Mouse (Mus musculus) E14TG2a.4 (cell line): ENCODE data around the gene Eef2k.
A peak's percentile ranks its signal among the peaks of the same experiment; 100 is the strongest.
"Not testable (repeated sequence)": the region's sequence is repeated elsewhere in the genome, so short reads cannot be mapped to it uniquely, and the experiment has no call there.

Source experiments
- H3K27me3 ChIP-seq: 2 replicates; pipeline ENCODE4 v1.6.1; 2014; ENCODE audit warnings: low read length, control low read depth; ENCODE audit not compliant: insufficient read depth
- H3K36me3 ChIP-seq: 2 replicates; pipeline ENCODE4 v1.6.1; 2014; ENCODE audit warnings: low read length, control low read depth; ENCODE audit not compliant: insufficient read depth
- H3K4me1 ChIP-seq: replicated peaks from 2 replicates; pipeline ENCODE4 v1.6.1; 2014; ENCODE audit warnings: low read depth, low read length, control low read depth
- H3K4me3 ChIP-seq: replicated peaks from 2 replicates; pipeline ENCODE4 v1.5.1; 2014; ENCODE audit warnings: mild to moderate bottlenecking, low read length
- H3K9me3 ChIP-seq: 2 replicates; pipeline ENCODE4 v1.6.1; 2014; ENCODE audit warnings: low read length, control low read depth
- CTCF ChIP-seq: conservative IDR thresholded peaks from 2 replicates; pipeline ENCODE4 v1.5.1; 2014; ENCODE audit warnings: low read length
- NANOG ChIP-seq: IDR thresholded peaks from 2 replicates; pipeline ENCODE4 v1.6.1; 2014; ENCODE audit warnings: borderline replicate concordance, low read length, mixed read lengths
- POU5F1 ChIP-seq: IDR thresholded peaks from 2 replicates; pipeline ENCODE4 v1.6.1; 2014; ENCODE audit warnings: low read length, borderline replicate concordance

Gene Eef2k

GRCm38 (mm10) chr7:120900191-120900590 lies 57.6 kb downstream of the Eef2k start:
- H3K9me3 ChIP-seq = no peaks in the 10 kb centered on the region
- H3K4me1 ChIP-seq = peaks cover 31% of the 10 kb centered on the region
- peaks cover 28% of the 10 kb centered on the region for H3K36me3 ChIP-seq
- H3K4me3 ChIP-seq = no peak overlapping the region
- TF ChIP-seq POU5F1 (no peak), CTCF (no peak)
- H3K27me3 ChIP-seq = no peaks in the 10 kb centered on the region

GRCm38 (mm10) chr7:120901701-120902100 lies 59.1 kb downstream of the Eef2k start:
- Histone ChIP-seq H3K4me1 (peaks cover 31% of the 10 kb centered on the region), H3K4me3 (no peak overlapping the region), H3K36me3 (peaks cover 21% of the 10 kb centered on the region; the same call in 1 of the 2 replicates), H3K9me3 (no peaks in the 10 kb centered on the region), H3K27me3 (peaks cover 4% of the 10 kb centered on the region; the same call in 1 of the 2 replicates)
- TF ChIP-seq NANOG (peak; percentile 47), CTCF (no peak)

- Histone ChIP-seq H3K27me3 (peaks cover 4% of the 10 kb centered on the region; the same call in 1 of the 2 replicates), H3K4me3 (no peak overlapping the region), H3K4me1 (peaks cover 33% of the 10 kb centered on the region), H3K9me3 (no peaks in the 10 kb centered on the region), H3K36me3 (peaks cover 16% of the 10 kb centered on the region; the same call in 1 of the 2 replicates)
- TF ChIP-seq NANOG (no peak), POU5F1 (no peak), CTCF (no peak)
Measured at GRCm38 (mm10) chr7:120902931-120903330, 60.3 kb downstream of the Eef2k start.

- TF ChIP-seq CTCF = peak; percentile 67
- H3K9me3 ChIP-seq, H3K27me3 ChIP-seq, H3K4me3 ChIP-seq, H3K36me3 ChIP-seq: not testable (repeated sequence)
- H3K4me1 ChIP-seq = peaks cover 16% of the 10 kb centered on the region
Measured at GRCm38 (mm10) chr7:120910172-120910571, 67.5 kb downstream of the Eef2k start.

GRCm38 (mm10) chr7:120911268-120911667 lies 68.6 kb downstream of the Eef2k start:
- H3K4me1 ChIP-seq = peaks cover 21% of the 10 kb centered on the region
- H3K27me3 ChIP-seq, H3K4me3 ChIP-seq, H3K36me3 ChIP-seq, H3K9me3 ChIP-seq: not testable (repeated sequence)

- Histone ChIP-seq H3K9me3 (no peaks in the 10 kb centered on the region), H3K27me3 (peaks cover under 1% of the 10 kb centered on the region; the same call in 1 of the 2 replicates), H3K4me3 (no peak overlapping the region), H3K4me1 (peaks cover 25% of the 10 kb centered on the region), H3K36me3 (no peaks in the 10 kb centered on the region)
- TF ChIP-seq NANOG (no peak), POU5F1 (no peak), CTCF (no peak)
Measured at GRCm38 (mm10) chr7:120913332-120913731, 70.7 kb downstream of the Eef2k start.

- Histone ChIP-seq H3K9me3 (no peaks in the 10 kb centered on the region), H3K4me1 (peaks cover 53% of the 10 kb centered on the region), H3K4me3 (no peak overlapping the region), H3K27me3 (no peaks in the 10 kb centered on the region), H3K36me3 (peaks cover 20% of the 10 kb centered on the region)
- TF ChIP-seq CTCF (no peak), POU5F1 (no peak), NANOG (no peak)
Measured at GRCm38 (mm10) chr7:120916262-120916875, 73.7 kb downstream of the Eef2k start.

- TF ChIP-seq CTCF = no peak
- TF ChIP-seq POU5F1 = no peak
- no peak for TF ChIP-seq NANOG
- Histone ChIP-seq H3K27me3 (no peaks in the 10 kb centered on the region), H3K4me1 (peaks cover 61% of the 10 kb centered on the region)
Measured at GRCm38 (mm10) chr7:120917279-120917591, 74.6 kb downstream of the Eef2k start.

GRCm38 (mm10) chr7:120917592-120918461 lies 75.2 kb downstream of the Eef2k start, which contains the start of gene Polr3e:
Polr3e (plus strand) TSS chr7:120917744.
- Histone ChIP-seq H3K4me3 (peak within 1 kb of the TSS; percentile 94), H3K27me3 (no peaks in the 10 kb centered on the region), H3K36me3 (peaks cover 34% of the 10 kb centered on the region), H3K9me3 (no peaks in the 10 kb centered on the region), H3K4me1 (peaks cover 67% of the 10 kb centered on the region)
- TF ChIP-seq NANOG (no peak), POU5F1 (no peak), CTCF (peak; percentile 11; the same call in 1 of the 2 replicates)

More at GRCm38 (mm10) chr7:120917279-120917591, 74.6 kb downstream of the Eef2k start:
- Histone ChIP-seq H3K9me3 (no peaks in the 10 kb centered on the region), H3K36me3 (peaks cover 28% of the 10 kb centered on the region), H3K4me3 (peak overlapping the region; percentile 26; the same call in 1 of the 2 replicates)
